Mouse (Mus musculus) forebrain, embryonic 10.5 days (tissue): ENCODE measurements around the gene Hist1h4b. TPM values are rescaled to one million over a fixed set of nuclear protein-coding genes. Genes with fewer than 3 reads are reported as not detected.
"Not testable (repeated sequence)": the region's sequence is repeated elsewhere in the genome, so short reads cannot be mapped to it uniquely, and the experiment has no call there.

ENCODE experiments used
- DNase-seq: peaks from one replicate; pipeline ENCODE4 v3.0.0-alpha.2; 2017; ENCODE audit warnings: low spot score; ENCODE audit errors: extremely low spot score
- H3K27ac ChIP-seq: fragments of 300-500 bp; sonication (generic); 2 replicates; pipeline ENCODE4 v1.5.1; 2016; ENCODE audit warnings: mild to moderate bottlenecking
- H3K27me3 ChIP-seq: fragments of 300-500 bp; sonication (generic); 2 replicates; pipeline ENCODE4 v1.6.1; 2016; ENCODE audit warnings: mild to moderate bottlenecking; ENCODE audit not compliant: poor library complexity, severe bottlenecking
- H3K36me3 ChIP-seq: fragments of 300-500 bp; sonication (generic); replicated peaks from 2 replicates; pipeline ENCODE4 v1.6.1; 2016; ENCODE audit warnings: mild to moderate bottlenecking, moderate library complexity
- H3K4me1 ChIP-seq: fragments of 300-500 bp; sonication (generic); 2 replicates; pipeline ENCODE4 v1.6.1; 2016
- H3K4me3 ChIP-seq: fragments of 300-500 bp; sonication (generic); 2 replicates; pipeline ENCODE4 v1.5.1; 2016; ENCODE audit warnings: mild to moderate bottlenecking, moderate library complexity
- H3K9me3 ChIP-seq: fragments of 300-500 bp; sonication (generic); 2 replicates; pipeline ENCODE4 v1.6.1; 2016; ENCODE audit warnings: mild to moderate bottlenecking, moderate library complexity
- WGBS: fragments of 180-500 bp; shearing (Covaris S2); methylation state at CpG from one replicate; pipeline ENCODE4 v1.1.7; 2016; 5-methylcytosine and 5-hydroxymethylcytosine counted together
- polyA plus RNA-seq: library from polyadenylated mRNA; unstranded; fragments of >200 nt; fragmentation: Nextera tagmentation; extraction: Ambion mirVana; gene quantifications from 2 replicates; pipeline ENCODE4 v1.2.1, GENCODE M21; 2016

Hist1h4b gene
- 2.5 and 4.5 TPM in 2 replicates for polyA plus RNA-seq

DNA sequence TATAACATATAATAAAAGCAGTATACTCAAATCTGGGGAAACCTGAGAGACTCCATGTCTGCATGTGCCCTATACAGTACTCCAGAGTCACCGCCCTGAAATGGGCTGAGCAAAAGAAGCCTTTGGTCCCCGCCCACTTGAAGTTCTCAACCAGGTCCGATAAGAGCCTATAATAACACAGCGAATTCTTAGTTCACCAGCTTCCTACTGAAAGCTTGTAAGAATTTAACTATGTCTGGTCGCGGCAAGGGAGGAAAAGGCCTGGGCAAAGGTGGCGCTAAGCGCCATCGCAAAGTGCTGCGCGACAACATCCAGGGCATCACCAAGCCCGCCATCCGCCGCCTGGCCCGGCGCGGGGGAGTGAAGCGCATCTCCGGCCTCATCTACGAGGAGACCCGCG lies at the start of gene Hist1h4b:
Hist1h4b (plus strand) TSS at position 224 of the 400 bp plus-strand sequence.
- peak; percentile 91 for DNase-seq
- Histone ChIP-seq H3K9me3 (no peaks in the 10 kb centered on the region), H3K27ac (peak within 1 kb of the TSS; percentile 91), H3K36me3 (no peaks in the 10 kb centered on the region), H3K27me3 (no peaks in the 10 kb centered on the region), H3K4me3 (peak within 1 kb of the TSS; percentile 54), H3K4me1 (peaks cover 54% of the 10 kb centered on the region)
- 0% methylated on average over 20 of the region's 22 CpGs for WGBS

DNA sequence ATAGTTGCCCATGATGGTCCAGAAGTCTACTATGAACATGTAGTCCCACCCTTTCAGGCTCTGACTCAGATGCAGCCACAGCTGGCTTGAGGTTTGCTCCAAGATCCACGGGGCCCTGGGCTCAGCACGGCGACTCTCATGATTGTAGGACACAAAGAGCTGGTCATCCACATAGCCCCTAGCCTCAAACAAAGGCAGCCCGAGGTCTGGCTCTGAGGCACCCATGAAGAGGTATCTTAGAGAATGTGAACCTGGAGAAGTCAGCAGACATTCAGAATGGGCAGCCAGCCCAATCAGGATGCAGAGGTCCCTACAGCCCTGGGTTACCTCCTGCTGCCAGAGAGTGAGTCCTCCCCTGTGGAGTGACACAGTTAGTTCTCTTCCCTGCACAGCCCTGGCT lies 48.8 kb upstream of the Hist1h4b start:
- no peak overlapping the region for H3K27ac ChIP-seq
- peak; percentile 10 for DNase-seq

DNA sequence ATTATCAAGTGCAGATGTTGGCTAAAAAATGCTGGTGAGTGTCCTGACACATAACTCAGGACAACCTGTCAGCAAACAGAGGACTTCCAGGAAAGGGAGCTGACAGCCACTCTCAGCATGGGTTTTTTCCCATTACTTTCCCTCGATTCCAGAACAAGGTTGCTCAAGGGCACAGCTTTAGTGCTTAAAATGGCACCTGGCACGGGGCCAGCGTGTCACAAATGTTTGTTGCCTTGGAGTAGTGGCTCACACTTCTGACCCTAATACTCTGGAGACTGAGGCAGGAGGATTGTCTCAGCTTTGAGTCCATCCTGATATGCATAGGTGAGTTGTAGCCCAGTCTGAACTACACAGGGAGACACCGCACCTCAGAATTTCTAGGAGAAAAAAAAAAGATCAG lies 48.2 kb upstream of the Hist1h4b start:
- Histone ChIP-seq H3K4me3 (no peak overlapping the region), H3K9me3 (no peaks in the 10 kb centered on the region), H3K36me3 (no peaks in the 10 kb centered on the region), H3K4me1 (peaks cover 18% of the 10 kb centered on the region), H3K27me3 (peaks cover 38% of the 10 kb centered on the region), H3K27ac (no peak overlapping the region)
- 84% methylated on average over 4 of the region's 4 CpGs for WGBS
- peak; percentile 12 for DNase-seq

More for the DNA sequence above, 48.8 kb upstream of the Hist1h4b start:
- no peaks in the 10 kb centered on the region for H3K9me3 ChIP-seq
- peaks cover 18% of the 10 kb centered on the region for H3K4me1 ChIP-seq
- H3K27me3 ChIP-seq: peaks cover 38% of the 10 kb centered on the region
- no peaks in the 10 kb centered on the region for H3K36me3 ChIP-seq
- no peak overlapping the region for H3K4me3 ChIP-seq
- WGBS: 85% methylated on average over 4 of the region's 4 CpGs

DNA sequence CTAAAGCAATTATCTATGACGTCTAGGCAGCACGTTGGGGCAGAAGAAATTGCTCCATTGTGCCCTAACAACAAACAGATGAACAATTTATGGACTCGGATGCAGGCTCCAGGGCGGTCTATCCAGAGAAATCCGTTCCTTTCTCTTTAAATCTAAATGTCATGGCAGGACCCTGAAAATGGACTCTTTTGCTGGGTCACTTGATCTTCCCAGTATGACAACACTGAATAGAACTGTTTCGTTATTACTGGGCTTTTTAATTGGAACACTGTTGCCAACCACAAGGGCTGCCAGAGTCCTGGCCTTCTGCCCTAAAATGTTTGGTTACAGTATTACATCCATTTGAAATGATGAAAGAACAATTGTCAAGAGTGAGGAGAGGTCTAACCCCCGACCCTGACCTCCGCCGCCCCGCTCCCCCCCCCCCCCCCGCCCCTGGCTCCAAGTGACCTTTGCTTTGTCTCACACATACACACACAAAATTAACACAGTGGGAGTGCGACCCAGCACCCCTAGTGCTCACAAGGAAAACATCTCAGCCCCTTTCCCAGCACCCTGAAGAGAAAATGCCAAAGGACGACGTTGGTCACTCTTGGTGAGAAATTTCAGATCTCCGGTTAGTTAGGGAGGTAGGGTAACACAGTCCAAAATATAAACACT lies 47.0 kb upstream of the Hist1h4b start:
- 26% methylated on average over 15 of the region's 15 CpGs for WGBS

DNA sequence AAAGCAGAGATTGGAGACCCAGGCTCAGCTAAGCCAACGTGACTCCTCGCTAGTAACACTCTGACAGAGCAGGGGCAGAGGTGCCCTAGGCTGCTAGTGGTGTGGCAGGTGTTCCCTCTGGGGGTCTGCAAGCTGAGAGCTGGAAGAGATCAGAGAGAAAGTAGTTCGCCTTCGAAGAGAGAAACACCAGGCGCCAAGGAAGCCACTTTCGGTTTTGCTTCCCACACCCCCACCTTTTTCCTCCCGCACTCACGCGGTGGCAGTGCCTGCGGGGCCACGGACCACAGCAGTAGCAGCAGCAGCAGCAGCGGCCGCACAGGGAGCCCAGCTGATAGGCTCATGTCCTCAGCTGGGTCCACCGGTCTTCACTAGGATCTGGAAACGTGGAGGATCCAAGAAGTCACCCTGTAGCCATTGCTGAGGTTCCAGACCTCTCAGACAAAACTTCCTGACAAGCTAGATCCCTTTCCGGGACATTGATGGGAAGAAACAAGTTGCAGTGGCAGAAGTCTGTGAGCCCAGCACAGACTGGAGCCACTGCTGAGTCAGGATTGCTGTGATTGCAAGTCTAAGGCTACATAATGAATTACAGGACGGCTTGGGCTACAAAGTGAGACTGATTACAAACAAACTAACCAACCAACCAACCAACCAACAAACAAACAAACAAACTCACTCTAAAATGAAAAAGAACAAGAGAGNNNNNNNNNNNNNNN lies 46.3 kb upstream of the Hist1h4b start, which contains the start of gene Hfe:
Hfe (minus strand) TSS at position 481 of the 716 bp plus-strand sequence.
- Histone ChIP-seq H3K4me1 (peaks cover 20% of the 10 kb centered on the region), H3K4me3 (peak within 1 kb of the TSS; percentile 44), H3K27ac (peak within 1 kb of the TSS; percentile 76), H3K36me3 (no peaks in the 10 kb centered on the region), H3K9me3 (no peaks in the 10 kb centered on the region), H3K27me3 (peaks cover 38% of the 10 kb centered on the region)
- DNase-seq: peak; percentile 44
- 4% methylated on average over 17 of the region's 17 CpGs for WGBS

More for the DNA sequence above, 47.0 kb upstream of the Hist1h4b start:
- peak overlapping the region; percentile 44 for H3K4me3 ChIP-seq
- peak; percentile 14 for DNase-seq
- H3K9me3 ChIP-seq: no peaks in the 10 kb centered on the region
- H3K27ac ChIP-seq: peak overlapping the region; percentile 76
- H3K4me1 ChIP-seq: peaks cover 18% of the 10 kb centered on the region
- no peaks in the 10 kb centered on the region for H3K36me3 ChIP-seq
- H3K27me3 ChIP-seq: peaks cover 38% of the 10 kb centered on the region

DNA sequence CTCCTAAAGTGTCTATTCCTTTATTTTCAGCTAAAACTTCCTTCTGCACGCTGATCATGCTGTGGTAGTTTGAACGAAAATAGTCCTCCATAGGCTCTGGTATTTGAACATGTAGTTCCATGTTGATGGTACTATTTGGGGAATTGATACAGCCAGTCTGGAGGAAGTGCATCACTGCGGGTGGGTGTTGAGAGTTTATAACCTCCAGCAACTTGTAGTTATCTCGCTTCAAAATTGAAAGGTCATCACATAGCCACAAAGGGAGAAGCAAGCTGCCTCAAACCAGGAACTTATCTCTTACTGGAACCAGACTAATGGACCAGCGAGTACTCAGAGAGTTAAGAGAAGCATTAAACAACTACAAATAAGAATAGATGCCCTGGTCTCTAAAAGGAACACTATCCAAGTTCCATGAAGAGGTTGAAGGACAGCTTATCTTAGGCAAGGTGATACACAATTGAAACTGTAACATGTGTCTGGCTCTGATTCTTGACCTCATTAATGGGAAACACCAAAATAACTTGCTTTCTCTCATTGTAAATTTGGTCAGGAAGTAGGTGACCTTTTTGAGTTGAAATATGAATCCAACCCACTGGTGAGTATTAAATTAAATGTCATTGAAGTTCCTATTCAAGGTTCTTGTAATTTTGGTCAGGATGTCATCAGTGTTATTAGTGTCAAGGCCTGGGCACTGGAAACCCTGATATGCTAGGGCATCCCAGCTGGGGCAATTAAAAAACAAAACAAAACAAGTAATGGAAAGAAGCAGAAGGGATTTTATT lies 40.4 kb upstream of the Hist1h4b start:
- 92% methylated on average over 5 of the region's 5 CpGs for WGBS
- DNase-seq: no peak
- H3K4me3 ChIP-seq: no peak overlapping the region
- no peaks in the 10 kb centered on the region for H3K36me3 ChIP-seq
- 0 out of 2 replicates have a peak, but pooled peaks cover 2% of the 10 kb centered on the region for H3K4me1 ChIP-seq
- peaks cover 9% of the 10 kb centered on the region for H3K27me3 ChIP-seq
- no peak overlapping the region for H3K27ac ChIP-seq
- H3K9me3 ChIP-seq: no peaks in the 10 kb centered on the region

DNA sequence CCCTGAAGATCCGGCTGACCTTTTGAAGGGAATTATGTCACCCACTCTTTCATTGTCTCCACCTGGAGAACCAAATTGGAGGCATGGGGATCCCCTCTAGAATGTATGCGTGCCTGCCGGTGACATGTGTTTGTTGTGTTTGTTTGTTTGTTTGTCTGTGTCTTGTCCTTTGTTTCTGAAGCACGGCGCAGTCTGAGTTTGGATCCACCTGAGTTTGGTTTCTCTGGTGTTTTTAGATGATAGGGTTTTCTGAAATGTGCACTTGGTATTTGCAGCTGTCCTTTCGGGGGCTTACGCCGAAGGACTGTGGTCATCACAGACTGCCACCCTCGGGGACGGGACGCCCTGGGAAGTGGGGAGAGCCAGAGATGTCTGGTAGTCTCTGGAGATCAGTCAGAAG lies 39.6 kb upstream of the Hist1h4b start:
- H3K27me3 ChIP-seq: peaks cover 2% of the 10 kb centered on the region; the same call in 1 of the 2 replicates
- DNase-seq: peak; percentile 10
- H3K4me1 ChIP-seq: 0 out of 2 replicates have a peak, but pooled peaks cover 2% of the 10 kb centered on the region
- no peaks in the 10 kb centered on the region for H3K36me3 ChIP-seq
- H3K4me3 ChIP-seq: no peak overlapping the region
- 60% methylated on average over 11 of the region's 11 CpGs for WGBS
- no peak overlapping the region for H3K27ac ChIP-seq
- H3K9me3 ChIP-seq: no peaks in the 10 kb centered on the region

DNA sequence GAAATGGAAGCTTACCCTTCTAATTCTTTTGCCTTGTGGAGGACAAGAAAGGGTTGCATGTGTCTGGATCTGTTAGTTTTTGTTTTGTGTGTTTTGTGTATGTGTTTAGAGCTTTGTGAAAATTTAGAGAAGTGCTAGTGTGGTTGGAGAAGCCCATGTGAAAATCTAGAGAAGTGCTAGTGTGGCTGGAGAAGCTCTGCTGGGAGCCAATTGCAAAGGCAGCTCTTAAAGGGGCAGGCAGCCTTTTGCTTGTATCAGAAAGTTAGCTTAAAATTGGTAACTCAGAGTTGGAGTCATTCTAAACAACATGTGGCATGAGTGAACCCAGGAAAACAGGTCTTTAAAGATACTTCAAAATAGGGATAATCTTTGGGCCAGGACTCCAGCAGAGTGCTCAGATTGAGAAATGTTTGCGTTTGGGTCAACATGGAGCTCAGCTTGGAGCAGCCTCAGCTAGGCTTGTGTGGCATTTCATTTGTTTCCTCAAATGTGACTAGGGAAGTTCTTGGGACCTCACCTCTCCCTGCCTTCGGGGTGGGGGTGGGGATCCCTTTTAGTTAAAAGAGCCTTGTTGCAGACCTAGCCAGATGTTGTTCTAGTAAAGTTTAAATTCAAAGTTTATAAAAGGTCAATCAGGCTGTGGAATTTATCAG lies 39.1 kb upstream of the Hist1h4b start:
- H3K27me3 ChIP-seq, H3K9me3 ChIP-seq, H3K4me1 ChIP-seq, H3K27ac ChIP-seq, H3K4me3 ChIP-seq, H3K36me3 ChIP-seq: not testable (repeated sequence)
- DNase-seq: peak; percentile 6
- 16% methylated on average over 2 of the region's 2 CpGs for WGBS

DNA sequence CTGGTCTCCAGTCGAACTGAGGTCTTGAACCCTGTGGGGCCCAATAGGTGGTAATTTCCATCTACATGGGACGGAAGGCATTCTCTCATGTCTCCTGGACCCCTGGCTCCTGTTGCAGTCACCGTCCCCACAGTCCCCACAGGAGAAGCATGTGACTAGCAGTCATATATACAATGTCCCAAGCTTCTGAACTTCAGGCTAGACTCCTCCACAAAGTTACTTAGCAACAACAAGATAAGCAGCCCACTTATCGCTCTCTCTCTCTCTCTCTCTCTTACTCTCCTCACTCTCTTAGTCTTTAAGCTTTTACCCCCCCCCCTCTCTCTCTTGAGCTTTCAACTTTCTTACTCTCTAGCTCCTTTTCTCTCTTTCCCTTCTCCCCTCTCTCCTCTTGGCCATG lies 32.6 kb upstream of the Hist1h4b start:
- no peak overlapping the region for H3K27ac ChIP-seq
- 88% methylated on average over 4 of the region's 4 CpGs for WGBS
- no peaks in the 10 kb centered on the region for H3K9me3 ChIP-seq
- no peak overlapping the region for H3K4me3 ChIP-seq
- peak; percentile 10 for DNase-seq
- H3K4me1 ChIP-seq: peaks cover 4% of the 10 kb centered on the region
- H3K36me3 ChIP-seq: no peaks in the 10 kb centered on the region
- H3K27me3 ChIP-seq: no peaks in the 10 kb centered on the region

DNA sequence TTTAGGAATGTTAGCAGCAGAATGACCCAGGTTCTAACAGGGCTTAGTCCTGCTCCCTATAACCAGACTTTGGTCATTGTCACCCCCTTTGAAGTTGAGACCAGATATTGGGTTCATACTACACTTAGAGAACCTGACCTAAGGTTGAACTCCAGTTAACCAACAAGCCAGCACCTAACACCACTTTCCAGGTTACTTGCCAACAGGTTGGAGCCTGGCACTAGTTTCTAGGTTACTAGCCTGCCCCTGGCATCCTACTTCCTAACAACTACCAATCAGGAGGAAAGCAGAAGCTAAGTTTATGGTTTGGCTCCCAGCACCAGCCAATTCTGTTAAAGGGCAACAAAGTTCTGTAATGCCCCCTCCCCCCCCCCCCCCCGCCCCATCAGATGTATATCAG lies 31.6 kb upstream of the Hist1h4b start:
- no CpG with 5 or more reads among the region's 1 CpGs for WGBS
- no peak for DNase-seq
- no peaks in the 10 kb centered on the region for H3K9me3 ChIP-seq

DNA sequence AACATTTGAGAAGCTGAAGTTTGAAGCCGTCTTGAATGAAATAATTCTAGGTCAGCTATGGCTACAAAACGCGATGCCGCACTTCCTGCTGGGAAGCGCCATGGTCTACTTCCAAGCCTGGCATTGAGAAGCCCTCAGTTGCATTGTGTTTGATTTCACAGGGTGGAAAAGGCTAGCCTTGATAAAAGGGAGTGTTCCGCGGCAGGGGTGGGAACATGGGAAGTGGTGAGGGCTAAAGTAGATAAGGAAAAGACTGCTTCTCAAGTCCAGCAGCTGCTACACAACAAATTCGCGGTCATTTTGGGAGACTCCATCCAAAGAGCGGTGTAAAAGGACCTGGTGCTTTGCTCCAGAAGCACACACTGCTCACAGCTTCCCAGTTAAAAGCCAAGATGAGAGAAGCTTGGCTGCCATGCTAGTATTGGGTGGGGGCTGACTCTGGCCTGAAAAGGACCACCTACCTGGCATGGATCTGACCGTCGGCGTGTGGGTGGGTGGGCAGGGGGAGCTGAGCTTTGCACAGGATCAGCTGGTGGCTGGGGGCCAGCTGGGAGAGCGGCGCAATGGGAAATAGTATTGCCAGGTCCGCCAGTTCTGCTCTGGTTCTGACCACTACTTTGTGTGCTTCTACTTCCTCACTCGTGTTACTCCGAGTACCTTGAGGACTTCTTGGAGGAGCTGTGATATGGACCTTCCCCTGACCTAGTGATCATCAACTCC lies 28.2 kb upstream of the Hist1h4b start:
- Histone ChIP-seq H3K27ac (no peak overlapping the region), H3K27me3 (no peaks in the 10 kb centered on the region), H3K9me3 (no peaks in the 10 kb centered on the region), H3K4me1 (peaks cover 4% of the 10 kb centered on the region), H3K4me3 (no peak overlapping the region), H3K36me3 (no peaks in the 10 kb centered on the region)
- WGBS: 89% methylated on average over 18 of the region's 18 CpGs
- DNase-seq: peak; percentile 11

More for the DNA sequence above, 31.6 kb upstream of the Hist1h4b start:
- H3K4me3 ChIP-seq: no peak overlapping the region
- no peaks in the 10 kb centered on the region for H3K27me3 ChIP-seq
- H3K36me3 ChIP-seq: no peaks in the 10 kb centered on the region
- H3K4me1 ChIP-seq: peaks cover 4% of the 10 kb centered on the region
- H3K27ac ChIP-seq: peak overlapping the region; percentile 56

DNA sequence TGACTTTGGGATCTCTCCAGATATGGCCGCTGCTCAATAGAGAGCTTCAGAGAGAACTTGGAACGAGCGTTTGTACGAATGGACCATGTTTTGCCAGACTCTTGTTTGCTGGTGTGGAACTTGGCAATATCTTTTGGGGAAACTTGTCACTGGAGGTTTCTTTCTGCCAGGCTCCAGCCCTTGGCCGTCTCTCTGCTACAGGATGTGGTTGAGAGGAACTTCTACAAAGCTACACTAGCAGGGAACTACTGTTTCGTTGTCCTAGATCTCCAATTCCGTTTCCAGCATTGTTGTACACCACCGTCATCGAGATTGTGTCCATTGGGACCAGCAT lies 27.7 kb upstream of the Hist1h4b start:
- H3K27ac ChIP-seq: no peak overlapping the region
- no peak overlapping the region for H3K4me3 ChIP-seq
- 90% methylated on average over 9 of the region's 9 CpGs for WGBS
- no peaks in the 10 kb centered on the region for H3K36me3 ChIP-seq
- no peaks in the 10 kb centered on the region for H3K9me3 ChIP-seq
- no peaks in the 10 kb centered on the region for H3K27me3 ChIP-seq
- H3K4me1 ChIP-seq: peaks cover 4% of the 10 kb centered on the region
- DNase-seq: peak; percentile 7
